Mouse (Mus musculus): Measurements from ENCODE around the gene Setmar.
A peak's percentile ranks its signal among the peaks of the same experiment; 100 is the strongest.

The Setmar gene

GRCm38 (mm10) chr6:108064918-108065526, at the start of gene Setmar:
Setmar (plus strand) TSS chr6:108065045.
- DNase-seq: peak; percentile 99

DNA sequence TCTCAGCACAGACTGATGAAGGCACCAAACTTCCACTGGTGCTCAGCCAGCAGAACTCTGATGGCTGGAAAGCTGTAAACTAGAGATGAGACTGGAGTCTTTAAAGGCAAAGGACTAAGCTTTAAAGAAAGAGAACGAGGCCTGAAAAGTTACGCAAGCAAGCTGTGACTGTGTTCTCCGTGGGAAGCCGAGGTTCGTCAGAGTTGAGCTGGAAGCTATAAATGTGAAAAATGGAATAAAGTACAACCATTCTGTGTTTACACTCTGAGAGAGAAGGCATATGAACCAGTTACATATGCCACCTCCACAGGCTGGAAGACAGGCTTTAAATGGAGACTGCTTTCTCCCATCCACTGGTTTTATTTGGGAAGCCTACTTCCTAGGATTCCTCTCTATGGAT, 43.2 kb upstream of the Setmar start:
- no peak for DNase-seq

- DNase-seq: peak; percentile 67 to 79
Observed at GRCm38 (mm10) chr6:108055041-108055440, 9.8 kb upstream of the Setmar start.

- no peak for DNase-seq
Observed at GRCm38 (mm10) chr6:108055946-108056345, 8.9 kb upstream of the Setmar start.

DNA sequence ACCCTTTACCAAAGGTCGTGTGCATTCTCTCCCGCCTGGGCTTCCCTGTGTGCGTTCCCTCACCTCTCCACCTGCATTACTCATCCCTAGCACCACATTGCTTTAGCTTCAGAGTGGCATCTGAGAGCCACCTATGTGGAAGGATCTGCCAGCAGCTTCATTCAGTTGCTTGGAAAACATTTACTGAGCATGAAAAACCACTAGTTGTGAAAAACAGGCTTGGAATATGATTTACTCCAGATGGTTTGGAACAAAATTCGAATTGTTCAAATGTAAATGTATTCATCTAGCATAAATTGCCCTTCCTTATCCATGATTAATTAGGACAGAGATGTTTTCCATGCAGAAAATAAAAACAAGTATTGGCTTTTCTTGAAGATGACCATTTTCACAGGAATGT, 7.5 kb upstream of the Setmar start:
- DNase-seq: no peak

- peak; percentile 22 to 24 for DNase-seq
Observed at GRCm38 (mm10) chr6:108058066-108058465, 6.8 kb upstream of the Setmar start.

DNA sequence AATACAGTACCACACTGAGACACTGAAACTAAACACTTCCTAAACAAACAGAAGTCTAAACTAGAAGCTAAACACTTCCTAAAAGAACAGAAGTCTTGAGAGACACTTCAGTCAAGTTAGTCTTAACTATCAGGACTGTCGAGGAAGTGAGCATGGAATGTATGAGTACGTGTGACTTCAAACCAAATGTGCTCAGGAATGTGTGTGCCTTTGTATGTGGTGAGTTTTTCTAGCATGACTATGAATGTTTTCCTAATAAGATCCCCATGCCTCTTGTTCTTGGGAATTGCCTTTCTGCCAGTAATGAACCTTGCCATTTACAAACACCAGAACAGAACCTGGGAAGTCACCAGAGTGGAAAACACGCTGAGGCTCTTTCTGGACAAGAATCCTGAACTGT, 3.7 kb upstream of the Setmar start:
- DNase-seq: no peak

DNA sequence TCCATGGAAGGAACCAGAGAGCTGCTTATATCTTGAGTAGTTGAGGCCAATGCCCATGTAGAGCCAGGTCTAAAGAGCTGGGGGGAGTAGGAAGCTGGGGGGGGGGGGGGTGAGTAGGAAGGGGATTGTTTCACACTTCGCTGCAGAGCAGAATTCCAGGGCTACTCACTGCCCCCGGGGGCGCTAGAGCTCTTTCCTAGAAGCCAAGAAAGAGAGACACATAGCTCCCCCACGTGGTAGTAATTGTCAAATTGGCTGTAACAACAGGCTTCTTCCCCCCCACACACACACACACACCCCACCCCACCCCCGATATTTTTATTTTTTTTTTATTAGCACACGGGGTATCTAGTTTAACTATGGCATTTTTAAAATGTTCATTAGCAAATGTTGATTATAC, 738 bp downstream of the Setmar start:
- peak; percentile 86 to 92 for DNase-seq

DNA sequence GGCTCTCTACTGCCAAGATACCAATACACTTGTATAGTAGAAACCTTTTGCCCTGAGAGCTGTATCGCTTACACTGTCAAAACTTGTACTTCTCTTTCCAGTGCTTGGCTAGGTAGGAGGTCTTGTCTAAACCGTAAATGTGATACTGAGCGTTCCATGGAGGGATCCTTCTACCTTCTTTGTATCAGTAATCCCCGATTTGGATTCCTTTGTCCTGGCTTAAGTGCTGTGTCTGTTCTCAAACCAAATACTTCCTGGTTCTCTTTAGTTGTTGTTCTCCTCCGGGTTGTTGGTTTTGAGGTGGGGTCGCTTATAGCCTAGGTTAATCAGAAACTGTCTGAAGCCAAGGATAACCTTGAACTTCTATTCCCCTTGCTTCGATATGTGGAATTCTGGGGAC, 6.1 kb downstream of the Setmar start:
- no peak for DNase-seq

DNA sequence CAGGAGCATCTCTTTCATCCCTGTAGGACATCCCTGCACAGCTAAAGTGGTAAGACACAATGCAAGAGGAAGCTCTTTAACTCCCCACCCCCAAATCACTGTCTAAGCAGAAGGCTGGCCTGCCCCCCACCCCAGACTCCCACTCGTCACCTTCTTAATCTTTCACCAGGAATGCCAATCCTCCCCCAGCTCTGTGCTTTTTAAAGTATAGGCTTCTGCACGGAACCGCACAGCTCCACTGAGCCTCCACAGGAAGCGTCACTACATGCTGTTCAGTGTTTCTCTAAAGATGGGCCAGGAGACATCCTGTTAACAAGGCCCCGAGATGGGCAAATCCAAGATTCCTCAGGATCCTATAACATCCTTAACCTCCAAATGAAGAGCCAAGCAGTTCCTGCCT, 8.2 kb downstream of the Setmar start:
- DNase-seq: no peak

DNA sequence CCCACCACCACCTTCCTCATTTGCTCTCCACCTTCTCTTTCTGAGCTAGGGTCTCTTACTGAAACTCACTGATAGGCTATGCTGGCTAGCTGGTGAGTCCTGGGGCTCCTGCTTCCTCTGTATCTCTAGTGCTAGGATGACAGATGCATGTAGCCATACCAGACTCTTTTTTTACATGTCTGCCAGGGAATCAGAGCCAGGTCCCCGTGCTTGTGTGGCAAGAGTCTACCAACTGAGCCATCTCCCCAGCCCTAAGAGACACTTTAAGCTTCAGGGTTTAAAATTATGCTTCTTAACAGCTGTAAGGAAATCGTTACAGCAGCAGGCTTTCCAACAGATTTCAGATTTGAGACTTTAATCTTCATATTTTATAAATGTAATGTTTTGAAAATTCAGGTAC, 9.1 kb downstream of the Setmar start:
- no peak for DNase-seq

DNA sequence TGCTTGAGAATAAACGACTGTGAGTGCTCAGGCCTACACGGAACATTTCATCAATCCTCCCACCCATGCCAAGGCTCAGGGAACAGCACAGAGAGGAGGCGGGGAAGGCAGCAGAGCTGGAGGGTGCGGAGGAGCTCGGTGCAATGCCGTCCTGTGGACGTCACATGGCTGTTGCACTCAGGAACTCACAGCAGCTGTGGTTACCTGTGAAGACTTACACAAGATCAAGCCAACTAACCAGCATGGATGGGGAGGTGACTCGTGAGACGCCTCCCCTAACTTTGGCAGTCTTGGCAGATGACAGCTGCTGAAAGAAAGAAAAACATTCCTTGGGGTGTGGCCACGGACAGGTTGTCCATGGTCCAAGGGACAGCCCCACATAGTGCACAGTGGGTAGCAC, 9.8 kb downstream of the Setmar start:
- no peak for DNase-seq

DNA sequence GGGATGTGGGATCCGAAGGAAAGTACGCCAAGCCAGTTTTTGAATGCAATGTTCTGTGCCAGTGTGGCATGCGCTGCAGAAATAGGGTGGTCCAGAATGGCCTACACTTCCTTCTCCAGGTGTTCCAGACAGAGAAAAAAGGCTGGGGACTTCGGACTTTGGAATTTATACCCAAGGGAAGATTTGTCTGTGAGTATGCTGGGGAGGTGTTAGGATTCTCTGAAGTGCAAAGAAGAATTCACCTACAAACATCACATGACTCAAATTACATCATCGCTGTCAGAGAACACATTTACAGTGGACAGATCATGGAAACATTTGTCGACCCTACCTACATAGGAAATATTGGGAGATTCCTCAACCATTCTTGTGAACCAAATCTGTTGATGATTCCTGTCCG, 11.0 kb downstream of the Setmar start:
- no peak for DNase-seq

DNA sequence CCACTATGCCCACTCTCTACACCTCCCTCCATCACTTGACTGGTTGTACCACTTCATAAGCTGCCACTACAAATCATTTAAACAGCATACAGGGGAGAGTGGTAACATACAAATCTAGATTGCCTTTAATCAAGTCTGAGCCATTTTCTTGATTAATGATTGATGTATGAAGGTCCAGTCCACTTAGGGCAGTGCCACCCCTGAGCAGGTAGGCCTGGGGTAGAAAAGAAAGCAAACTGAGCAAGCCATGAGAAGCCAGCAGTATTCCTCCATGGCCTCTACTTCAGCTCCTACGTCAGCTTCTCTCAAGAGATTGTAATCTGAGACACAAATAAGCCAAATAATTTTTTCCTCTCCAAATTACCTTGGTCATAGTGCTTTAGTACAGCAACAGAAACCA, 26.5 kb downstream of the Setmar start:
- DNase-seq: no peak

DNA sequence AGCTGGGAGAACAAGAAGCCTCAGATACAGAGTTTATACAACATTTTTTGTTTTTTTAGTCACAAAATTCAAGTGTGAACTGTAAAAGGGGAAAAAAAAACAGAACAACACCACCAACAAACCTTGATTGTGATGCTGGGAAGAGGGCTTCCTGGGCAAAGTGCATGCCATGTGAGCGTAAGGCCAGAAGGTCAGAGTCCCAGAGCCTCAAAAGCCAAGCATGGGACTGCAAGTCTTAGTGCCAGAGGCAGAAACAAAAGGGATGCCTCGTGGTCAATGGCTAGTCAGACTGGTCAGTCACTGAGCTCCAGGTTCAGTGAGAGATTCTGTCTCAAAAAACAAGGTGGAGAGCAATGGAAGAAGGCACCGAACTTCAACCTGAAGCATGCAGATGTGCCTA, 27.8 kb downstream of the Setmar start:
- DNase-seq: no peak

DNA sequence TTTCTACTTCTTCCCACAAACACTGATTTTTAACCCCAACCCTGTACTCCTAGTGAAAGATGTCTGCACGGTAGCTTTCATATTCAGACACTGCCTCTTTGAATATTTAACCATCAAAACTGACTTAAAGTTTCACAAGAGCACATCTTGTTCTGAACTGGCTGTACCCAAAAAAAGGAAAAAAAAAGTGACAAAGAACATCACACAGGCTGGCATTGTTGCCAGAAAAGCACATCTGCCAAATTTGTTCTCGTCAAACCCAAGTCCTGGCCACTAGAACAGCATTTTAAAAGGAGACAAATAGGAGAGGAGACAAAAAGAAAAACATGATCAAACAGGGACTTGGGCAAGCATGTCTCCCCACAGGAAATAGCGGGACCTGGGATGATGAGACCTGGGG, 28.6 kb downstream of the Setmar start:
- no peak for DNase-seq

DNA sequence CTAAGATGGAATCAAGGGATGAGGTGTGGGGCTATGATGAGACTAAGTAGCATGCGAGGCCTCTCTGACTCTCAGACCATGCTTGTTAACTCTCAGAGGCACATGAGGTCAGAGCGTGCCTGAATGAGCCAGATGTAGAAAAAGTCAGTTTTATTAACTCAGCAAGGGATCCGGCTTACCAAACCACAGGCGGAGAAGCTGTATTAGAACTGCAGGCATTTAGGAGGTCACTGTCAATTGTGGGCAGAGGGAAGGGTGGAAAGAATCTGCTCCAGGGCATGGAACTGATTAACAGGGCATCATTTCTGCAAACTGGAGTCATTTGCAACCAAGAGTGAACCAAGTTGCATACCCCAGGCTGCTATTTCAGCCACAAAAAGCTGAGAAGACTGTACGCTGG, 30.6 kb downstream of the Setmar start:
- no peak for DNase-seq

- DNase-seq: peak; percentile 48
Observed at GRCm38 (mm10) chr6:108098171-108098845, 33.5 kb downstream of the Setmar start.

GRCm38 (mm10) chr6:108098846-108099217, 34.0 kb downstream of the Setmar start:
- DNase-seq: no peak

DNA sequence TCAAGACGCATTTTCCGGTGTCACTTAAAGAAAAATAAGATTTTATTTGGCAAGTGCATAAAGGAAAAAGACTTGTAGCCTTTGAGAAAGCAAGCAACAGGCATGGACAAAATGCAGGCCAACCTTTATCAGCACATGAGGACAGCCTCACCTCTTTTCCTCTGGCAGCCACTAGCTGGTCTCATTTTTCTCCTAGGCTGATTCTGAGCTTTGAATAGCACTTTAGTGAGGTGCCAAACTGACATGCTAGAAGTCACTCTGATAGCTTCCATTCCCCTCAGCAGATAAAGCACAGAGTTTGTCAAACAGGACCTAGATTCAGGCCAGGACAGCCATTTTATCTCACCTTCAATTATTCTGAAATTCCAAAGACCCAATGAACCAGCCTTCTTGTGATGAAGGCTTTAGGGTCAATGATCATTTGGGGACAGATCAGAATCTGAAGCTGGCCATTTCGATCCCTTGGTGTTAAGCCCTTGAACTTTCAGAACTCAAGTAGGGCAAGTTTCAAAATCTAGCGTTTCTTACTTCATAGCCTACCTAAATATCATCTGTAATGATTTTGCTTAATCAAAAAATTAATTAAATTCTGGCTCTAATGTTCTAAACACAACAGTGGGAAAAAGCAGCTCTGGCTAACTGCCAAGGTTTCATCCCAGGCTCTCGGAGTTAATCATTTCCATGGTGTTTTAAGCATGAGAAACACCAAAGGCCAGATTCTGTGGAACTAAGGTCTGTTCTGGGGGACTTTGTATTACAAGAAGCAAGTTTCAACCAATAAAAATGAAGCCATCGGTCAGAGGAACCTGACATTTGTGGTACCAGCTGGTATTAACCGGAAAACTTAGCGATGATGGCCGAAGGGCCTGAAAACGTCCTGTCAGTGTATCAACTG, 37.3 kb downstream of the Setmar start:
- no peak for DNase-seq

GRCm38 (mm10) chr6:108107376-108107775, 42.5 kb downstream of the Setmar start:
- no peak for DNase-seq

DNA sequence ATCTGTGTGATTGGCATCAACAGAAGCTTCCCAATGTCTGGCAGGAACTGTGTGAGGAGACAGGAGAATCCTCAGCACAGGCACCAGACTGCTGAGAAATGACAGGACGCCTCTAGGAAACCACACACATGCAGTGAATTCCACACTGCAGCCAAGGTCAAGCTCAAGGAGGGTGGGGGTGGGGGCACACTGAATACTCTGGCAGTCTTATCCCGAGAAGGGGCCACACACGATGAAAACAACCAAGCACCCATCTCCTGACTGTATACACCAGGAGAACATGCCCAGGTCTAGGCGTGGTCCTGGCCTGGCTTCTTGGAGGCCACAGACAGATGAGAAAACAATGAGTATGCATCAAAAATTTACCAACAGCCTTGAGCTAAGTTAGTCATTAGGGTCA, 45.5 kb downstream of the Setmar start:
- no peak for DNase-seq

DNA sequence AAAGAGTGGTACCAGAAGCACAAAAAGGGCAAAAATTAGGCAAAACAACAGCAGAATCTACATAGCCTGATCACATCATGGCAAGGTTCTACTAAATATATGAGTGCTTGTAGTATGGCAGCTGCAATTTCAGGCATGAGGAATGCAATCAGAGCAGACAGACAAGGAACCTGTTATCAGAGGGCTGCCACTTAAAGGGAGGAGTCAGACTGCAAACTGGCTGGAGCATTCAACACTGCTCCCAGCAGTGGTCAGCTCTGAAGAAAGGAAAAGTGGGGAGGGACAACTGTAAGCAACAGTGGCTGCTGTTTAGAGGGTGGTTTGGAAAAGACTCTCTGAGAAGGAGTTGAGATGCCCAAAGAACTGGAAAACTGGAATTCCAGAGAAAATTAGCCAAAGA, 46.8 kb downstream of the Setmar start:
- no peak for DNase-seq

- DNase-seq: no peak
Observed at GRCm38 (mm10) chr6:108114971-108115370, 50.1 kb downstream of the Setmar start.

Data from cerebellum, adult 18-20 months (tissue).